Mouse (Mus musculus) erythroblast, embryonic 14.5 days (primary cell): ENCODE measurements around the gene Utp11.

Experiments
- GATA1 ChIP-seq: IDR thresholded peaks from 2 replicates; pipeline ENCODE4 v1.6.1; 2012; ENCODE audit warnings: low read length, inconsistent platforms, mixed read lengths
- TAL1 ChIP-seq: IDR thresholded peaks from 3 replicates; pipeline ENCODE4 v1.6.1; 2012; ENCODE audit warnings: low read length, inconsistent platforms, mixed read lengths

DNA sequence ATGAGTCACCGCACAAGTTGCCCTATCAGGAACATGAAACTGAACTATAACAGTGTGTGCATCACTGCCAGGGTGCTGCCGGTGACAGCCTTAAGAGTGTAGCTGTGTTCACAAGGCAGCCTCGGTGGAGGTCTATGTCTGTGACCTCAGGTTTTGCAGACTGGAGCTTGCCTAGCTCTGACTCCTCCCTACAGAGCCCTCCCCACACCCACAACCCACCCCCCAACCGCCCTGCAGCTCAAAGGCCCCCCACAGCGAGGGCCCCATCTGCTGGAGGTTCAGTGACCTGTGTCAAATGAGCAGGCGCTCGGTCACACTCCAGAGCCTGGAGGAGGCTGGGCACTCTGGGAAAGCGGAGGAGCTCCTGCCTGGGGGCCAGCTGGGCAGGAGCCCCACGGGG, 40.5 kb downstream of the Utp11 start:
- TF ChIP-seq GATA1 (no peak), TAL1 (no peak)
